Mouse (Mus musculus) hindbrain, embryonic 15.5 days (tissue): ENCODE results near the gene Egfl7. TPM values are rescaled to one million over a fixed set of nuclear protein-coding genes. Genes with fewer than 3 reads are reported as not detected.

Experiments
- ATAC-seq: fragments of 200-750 bp; cut with Nextera tagmentation; 2 replicates; pipeline ENCODE4 v1.8.0; 2017; ENCODE audit warnings: low read depth, moderate number of reproducible peaks, moderate TSS enrichment; ENCODE audit not compliant: low FRiP score
- H3K27ac ChIP-seq: fragments of 300-500 bp; sonication (generic); replicated peaks from 2 replicates; pipeline ENCODE4 v1.5.1; 2015; ENCODE audit warnings: mild to moderate bottlenecking, inconsistent platforms
- H3K27me3 ChIP-seq: fragments of 300-500 bp; sonication (generic); 2 replicates; pipeline ENCODE4 v1.6.1; 2015; ENCODE audit warnings: control low read depth, inconsistent platforms
- H3K36me3 ChIP-seq: fragments of 300-500 bp; sonication (generic); 2 replicates; pipeline ENCODE4 v1.6.1; 2015; ENCODE audit warnings: control low read depth, inconsistent platforms
- H3K4me1 ChIP-seq: fragments of 300-500 bp; sonication (generic); replicated peaks from 2 replicates; pipeline ENCODE4 v1.6.1; 2015; ENCODE audit warnings: control low read depth, inconsistent platforms
- H3K4me2 ChIP-seq: fragments of 300-500 bp; sonication (generic); 2 replicates; pipeline ENCODE4 v1.6.1; 2015; ENCODE audit warnings: moderate library complexity, mild to moderate bottlenecking, inconsistent platforms
- H3K4me3 ChIP-seq: fragments of 300-500 bp; sonication (generic); 2 replicates; pipeline ENCODE4 v1.5.1; 2015; ENCODE audit warnings: mild to moderate bottlenecking, inconsistent platforms
- H3K9ac ChIP-seq: fragments of 300-500 bp; sonication (generic); 2 replicates; pipeline ENCODE4 v1.6.1; 2015; ENCODE audit warnings: inconsistent platforms
- H3K9me3 ChIP-seq: fragments of 300-500 bp; sonication (generic); 2 replicates; pipeline ENCODE4 v1.6.1; 2016; ENCODE audit warnings: control low read depth, inconsistent platforms
- WGBS: fragments of 180-500 bp; shearing (Covaris S2); methylation state at CpG from one replicate; pipeline ENCODE4 v1.1.7; 2015; 5-methylcytosine and 5-hydroxymethylcytosine counted together
- polyA plus RNA-seq: library from polyadenylated mRNA; unstranded; fragments of >200 nt; fragmentation: Nextera tagmentation; extraction: Ambion mirVana; gene quantifications from 2 replicates; pipeline ENCODE4 v1.2.1, GENCODE M21; 2015

The Egfl7 gene
- polyA plus RNA-seq, 1 experiment from 2014 or later, result 70.7 TPM

DNA sequence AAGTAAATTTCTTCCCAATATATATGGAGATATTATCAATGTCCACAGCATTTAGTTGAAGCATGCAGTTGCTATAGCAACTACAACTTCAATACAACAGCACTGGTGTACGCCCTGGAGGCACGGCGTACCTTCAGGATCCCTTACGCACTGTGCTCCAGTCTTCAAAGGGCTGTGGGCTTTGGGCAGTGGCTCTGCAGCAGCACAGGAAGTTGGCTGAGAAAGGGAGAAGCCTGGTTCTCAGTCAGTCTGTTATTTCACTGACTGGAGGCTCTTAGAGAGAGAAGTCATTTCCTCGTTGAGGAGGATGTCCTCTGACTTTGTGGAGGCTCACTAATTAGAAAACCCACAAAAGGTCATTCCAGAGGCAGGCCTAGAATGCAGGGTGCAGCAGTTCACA is 43.2 kb downstream of the Egfl7 start:
- H3K9me3 ChIP-seq, result no peaks in the 10 kb centered on the region
- H3K27me3 ChIP-seq, result no peaks in the 10 kb centered on the region
- H3K4me1 ChIP-seq, result peaks cover 5% of the 10 kb centered on the region
- no peak overlapping the region for H3K4me2 ChIP-seq
- no peak overlapping the region for H3K27ac ChIP-seq
- WGBS, result 68% methylated on average over 5 of the region's 5 CpGs
- no peak overlapping the region for H3K9ac ChIP-seq
- no peak overlapping the region for H3K4me3 ChIP-seq
- H3K36me3 ChIP-seq, result no peaks in the 10 kb centered on the region
- ATAC-seq, result no peak

DNA sequence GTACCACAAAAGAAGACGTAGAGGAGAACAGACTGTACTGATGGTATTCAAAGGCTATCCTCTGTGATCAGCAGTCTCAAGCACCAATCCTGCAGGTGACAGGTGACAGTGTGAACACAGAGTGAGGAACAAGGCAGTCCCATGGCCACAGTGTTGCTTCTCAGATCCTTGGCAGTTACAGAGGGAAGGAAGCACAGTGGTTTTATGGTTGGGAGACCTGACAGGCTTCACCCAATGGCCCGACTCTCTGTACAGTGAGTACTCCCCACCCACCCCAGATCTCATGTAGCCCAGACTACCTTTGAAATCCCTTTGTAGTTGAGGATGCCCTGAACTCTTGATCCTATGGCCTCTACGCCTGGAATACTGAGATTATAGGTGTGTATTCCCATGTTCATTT is 45.6 kb downstream of the Egfl7 start:
- H3K9ac ChIP-seq, result no peak overlapping the region
- no peak overlapping the region for H3K4me2 ChIP-seq
- H3K4me1 ChIP-seq, result peaks cover 24% of the 10 kb centered on the region
- H3K27ac ChIP-seq, result no peak overlapping the region
- no peak overlapping the region for H3K4me3 ChIP-seq
- no peaks in the 10 kb centered on the region for H3K9me3 ChIP-seq
- no peaks in the 10 kb centered on the region for H3K36me3 ChIP-seq
- WGBS, result 79% methylated on average over 3 of the region's 3 CpGs
- ATAC-seq, result no peak
- no peaks in the 10 kb centered on the region for H3K27me3 ChIP-seq

DNA sequence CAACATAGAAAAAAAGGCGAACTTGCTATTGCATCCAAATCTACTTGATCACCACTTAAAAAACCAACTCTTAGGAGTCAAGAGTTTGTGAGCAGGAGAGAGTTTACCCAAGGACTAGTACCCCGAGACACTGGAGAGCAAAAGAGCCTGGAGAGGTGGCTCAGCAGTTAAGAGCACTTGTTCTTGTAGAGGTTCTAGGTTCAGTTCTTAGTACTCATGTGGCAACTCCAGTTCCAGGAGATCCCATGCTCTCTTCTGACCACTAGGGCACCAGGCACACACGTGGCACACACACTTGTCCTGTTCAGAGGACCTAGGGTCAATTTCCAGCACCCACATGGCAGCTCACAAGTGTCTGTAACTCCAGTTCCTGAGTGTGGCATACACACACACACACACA is 46.3 kb downstream of the Egfl7 start:
- no peak overlapping the region for H3K4me3 ChIP-seq
- H3K27ac ChIP-seq, result no peak overlapping the region
- no peak overlapping the region for H3K9ac ChIP-seq
- H3K9me3 ChIP-seq, result no peaks in the 10 kb centered on the region
- H3K27me3 ChIP-seq, result no peaks in the 10 kb centered on the region
- peaks cover 31% of the 10 kb centered on the region for H3K4me1 ChIP-seq
- no peak for ATAC-seq
- 73% methylated on average over 3 of the region's 3 CpGs for WGBS
- no peak overlapping the region for H3K4me2 ChIP-seq
- no peaks in the 10 kb centered on the region for H3K36me3 ChIP-seq

DNA sequence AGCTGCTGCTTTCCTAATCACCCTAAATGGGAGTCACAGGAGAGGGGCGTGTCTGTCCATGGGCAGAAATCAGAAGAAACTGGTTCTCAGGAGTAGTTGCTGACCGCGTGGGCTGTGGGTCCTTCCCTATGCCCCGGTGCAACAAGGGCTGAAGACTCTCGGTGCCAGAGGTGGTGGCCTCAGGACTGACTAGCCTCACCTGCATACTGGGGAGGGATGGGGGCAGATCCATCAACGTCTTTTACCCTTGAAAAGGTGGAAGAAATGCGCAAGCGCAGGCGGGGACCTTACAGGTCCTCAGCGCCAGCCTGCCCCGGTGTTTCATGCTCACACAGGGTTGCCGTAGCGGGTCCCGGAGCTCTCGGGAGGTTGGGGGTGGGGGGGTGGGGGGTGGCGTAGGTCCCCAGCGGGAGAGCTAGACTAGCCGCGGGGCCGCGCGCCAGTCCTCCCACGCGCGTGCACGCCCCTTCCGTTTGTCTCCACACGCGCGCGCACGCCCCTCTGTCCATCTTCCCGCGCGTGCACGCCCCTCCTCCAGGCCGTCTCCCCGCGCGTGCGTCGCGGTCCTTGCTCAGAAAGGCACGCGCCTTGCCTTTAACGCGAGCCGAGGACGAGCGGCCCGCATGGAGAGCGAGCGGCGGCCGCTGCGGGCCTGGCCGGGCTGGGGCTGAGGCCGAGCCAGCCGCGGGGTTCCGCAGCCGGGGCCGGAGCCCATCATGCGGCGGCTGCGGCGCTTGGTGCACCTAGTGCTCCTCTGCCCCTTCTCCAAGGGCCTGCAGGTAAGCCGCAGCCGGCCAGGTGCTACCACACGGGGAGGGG is 48.3 kb downstream of the Egfl7 start, which contains the start of gene Fam69b:
Gene Fam69b, plus strand, starts transcription at position 537 of the 819 bp plus-strand sequence.
- WGBS, result 1% methylated on average over 58 of the region's 70 CpGs
- Histone ChIP-seq H3K4me3 (peak within 1 kb of the TSS; percentile 79), H3K9ac (peak within 1 kb of the TSS; percentile 94), H3K4me2 (peak within 1 kb of the TSS; percentile 88), H3K27ac (peak within 1 kb of the TSS; percentile 88), H3K9me3 (no peaks in the 10 kb centered on the region), H3K27me3 (no peaks in the 10 kb centered on the region), H3K4me1 (peaks cover 51% of the 10 kb centered on the region), H3K36me3 (no peaks in the 10 kb centered on the region)
- ATAC-seq, result peak; percentile 77

DNA sequence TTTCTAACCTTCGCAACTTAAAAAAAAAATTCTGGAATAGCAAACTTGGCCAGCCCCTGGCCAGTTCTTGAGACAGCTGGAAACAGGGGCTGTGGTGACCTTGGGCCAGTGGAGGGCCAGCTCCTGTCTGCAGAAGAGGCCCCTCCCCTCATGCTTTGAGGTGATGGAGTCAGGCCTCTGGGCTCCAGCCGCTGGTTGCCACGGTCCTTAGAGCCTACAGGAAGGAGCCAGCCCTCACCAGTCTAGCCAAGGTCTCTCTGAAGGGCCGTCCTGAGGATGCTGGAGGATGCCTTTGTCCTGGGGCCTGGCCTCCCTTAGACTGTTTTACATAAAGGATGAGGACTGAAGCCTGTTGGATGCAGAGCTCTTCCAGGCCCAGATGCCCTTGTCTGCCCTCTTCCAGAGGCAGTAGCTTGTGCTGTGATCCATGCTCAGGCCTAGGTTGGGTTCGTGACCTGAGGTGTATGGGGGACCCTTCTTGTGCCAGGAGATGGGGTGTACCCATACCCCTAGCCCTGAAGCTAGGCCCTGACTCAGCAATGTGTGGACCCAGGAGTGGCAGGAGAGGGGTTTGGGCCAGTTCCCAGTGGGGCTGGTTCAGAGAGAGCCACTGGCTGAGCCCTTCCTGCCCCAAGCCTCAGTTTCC is 49.1 kb downstream of the Egfl7 start:
- H3K9ac ChIP-seq, result peak overlapping the region; percentile 94
- H3K4me2 ChIP-seq, result peak overlapping the region; percentile 88
- ATAC-seq, result peak; percentile 57
- no peaks in the 10 kb centered on the region for H3K27me3 ChIP-seq
- H3K4me1 ChIP-seq, result peaks cover 58% of the 10 kb centered on the region
- no peaks in the 10 kb centered on the region for H3K9me3 ChIP-seq
- 17% methylated on average over 5 of the region's 5 CpGs for WGBS
- H3K4me3 ChIP-seq, result peak overlapping the region; percentile 79
- no peaks in the 10 kb centered on the region for H3K36me3 ChIP-seq
- peak overlapping the region; percentile 88 for H3K27ac ChIP-seq

DNA sequence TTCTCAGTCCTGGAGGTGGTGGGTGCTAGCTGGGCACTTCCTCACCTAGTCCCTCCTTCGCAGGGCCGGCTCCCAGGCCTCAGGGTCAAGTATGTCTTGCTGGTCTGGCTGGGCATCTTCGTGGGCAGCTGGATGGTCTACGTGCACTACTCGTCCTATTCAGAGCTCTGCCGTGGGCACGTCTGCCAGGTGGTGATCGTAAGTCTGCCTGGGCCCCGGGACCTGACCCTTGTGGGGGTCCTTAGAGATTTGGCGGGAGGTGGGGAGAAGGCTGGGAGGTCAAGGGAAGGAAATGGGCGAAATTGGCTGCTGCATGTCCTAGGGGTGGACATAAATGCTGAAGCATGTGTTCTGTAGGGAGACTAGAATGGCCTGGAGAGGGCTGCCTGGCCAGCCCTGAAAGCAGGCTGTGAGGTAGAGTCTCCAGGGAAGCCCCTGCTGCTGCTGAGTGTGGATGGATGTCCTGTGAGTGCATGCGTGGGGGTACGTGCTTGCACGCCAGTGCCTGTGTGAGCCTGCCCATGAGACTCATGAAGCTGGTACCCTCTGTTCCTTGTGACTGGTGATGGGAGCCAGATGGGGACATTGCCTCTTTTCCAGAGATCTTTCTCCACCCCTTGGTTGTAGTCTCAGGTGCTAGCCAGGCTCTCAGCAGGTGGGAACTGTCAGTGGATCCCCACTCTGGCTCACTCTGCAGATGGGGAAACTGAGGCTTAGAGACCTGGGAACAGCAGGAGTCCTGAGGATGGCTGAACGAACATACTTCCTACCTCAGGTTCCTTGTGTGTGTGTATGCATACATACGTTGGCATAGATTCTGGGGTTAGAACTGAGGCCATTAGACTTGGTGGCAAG is 53.0 kb downstream of the Egfl7 start:
- Histone ChIP-seq H3K36me3 (peaks cover 26% of the 10 kb centered on the region), H3K9me3 (no peaks in the 10 kb centered on the region), H3K4me3 (no peak overlapping the region), H3K9ac (0 out of 2 replicates have a peak overlapping the region, but pooled peaks have one; percentile 20), H3K4me2 (peak overlapping the region; percentile 12; the same call in 1 of the 2 replicates), H3K27ac (no peak overlapping the region), H3K4me1 (peaks cover 86% of the 10 kb centered on the region), H3K27me3 (no peaks in the 10 kb centered on the region)
- ATAC-seq, result no peak
- 74% methylated on average over 16 of the region's 16 CpGs for WGBS

DNA sequence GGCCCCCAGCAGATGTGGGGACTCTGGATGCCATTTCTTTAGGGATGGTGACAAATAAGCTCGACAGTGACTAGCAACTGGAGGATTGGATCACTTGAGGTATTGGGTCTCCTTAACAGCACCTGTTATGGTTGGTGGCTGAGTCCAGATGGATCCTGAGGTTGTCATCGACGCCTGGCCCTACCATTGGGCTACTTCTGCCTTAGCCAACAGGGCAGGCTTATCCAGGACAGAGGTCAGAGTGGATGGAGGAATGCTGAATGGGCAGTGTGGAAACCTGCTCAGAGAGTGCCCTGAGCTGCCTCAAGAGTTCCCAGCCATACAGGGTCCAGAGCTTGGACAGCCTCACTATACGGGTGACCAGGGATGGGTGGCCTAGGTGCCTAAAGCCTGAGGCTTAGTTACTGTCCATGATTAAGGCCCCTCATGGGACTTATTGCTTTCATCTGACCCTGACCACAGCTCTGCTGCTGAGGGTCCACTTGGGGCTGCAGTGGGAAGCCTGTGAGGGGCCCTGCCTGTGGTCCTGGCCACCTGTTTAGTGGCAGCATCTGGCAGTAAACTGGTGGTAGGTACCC is 54.2 kb downstream of the Egfl7 start:
- no peaks in the 10 kb centered on the region for H3K27me3 ChIP-seq
- H3K9me3 ChIP-seq, result no peaks in the 10 kb centered on the region
- no peak overlapping the region for H3K4me3 ChIP-seq
- WGBS, result 70% methylated on average over 4 of the region's 4 CpGs
- no peak overlapping the region; the same call in 1 of the 2 replicates for H3K9ac ChIP-seq
- H3K4me1 ChIP-seq, result peaks cover 91% of the 10 kb centered on the region
- H3K36me3 ChIP-seq, result peaks cover 31% of the 10 kb centered on the region
- no peak overlapping the region for H3K27ac ChIP-seq
- ATAC-seq, result no peak
- no peak overlapping the region for H3K4me2 ChIP-seq

DNA sequence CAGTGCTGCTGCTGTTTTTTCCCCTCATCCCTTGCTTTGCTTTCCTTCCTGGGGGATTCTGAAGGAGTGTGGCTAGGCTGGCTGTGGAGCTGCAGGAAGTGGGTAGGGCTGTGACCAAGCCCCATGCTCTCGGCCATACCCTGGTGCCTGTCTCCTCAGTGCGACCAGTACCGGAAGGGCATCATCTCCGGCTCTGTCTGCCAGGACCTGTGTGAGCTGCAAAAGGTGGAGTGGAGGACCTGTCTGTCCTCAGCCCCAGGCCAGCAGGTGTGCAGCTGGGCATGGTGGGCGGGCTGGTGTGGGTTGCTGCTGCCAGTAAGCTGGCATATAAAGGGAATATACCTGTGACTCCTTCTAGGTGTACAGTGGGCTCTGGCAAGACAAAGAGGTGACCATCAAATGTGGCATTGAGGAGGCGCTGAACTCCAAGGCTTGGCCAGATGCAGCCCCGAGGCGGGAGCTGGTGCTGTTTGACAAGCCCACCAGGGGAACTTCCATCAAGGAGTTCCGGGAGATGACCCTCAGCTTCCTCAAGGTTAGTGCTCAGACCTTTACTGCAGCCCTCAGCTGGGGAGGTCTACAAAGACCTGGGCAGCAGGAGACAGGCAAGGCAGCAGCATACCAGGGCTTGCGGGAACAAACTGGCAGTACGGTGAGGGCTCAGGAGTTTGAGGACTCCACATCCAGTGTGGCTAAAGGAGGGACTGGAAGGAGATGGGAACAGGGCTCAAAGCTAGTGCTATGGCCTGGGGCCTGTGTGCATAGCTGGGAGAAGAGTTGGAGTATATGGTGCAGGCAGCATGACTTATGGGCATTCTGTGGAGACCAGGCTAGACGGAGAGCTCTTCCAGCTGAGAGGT is 55.0 kb downstream of the Egfl7 start:
- WGBS, result 67% methylated on average over 12 of the region's 12 CpGs
- Histone ChIP-seq H3K36me3 (peaks cover 31% of the 10 kb centered on the region), H3K4me2 (no peak overlapping the region), H3K27me3 (no peaks in the 10 kb centered on the region), H3K4me3 (no peak overlapping the region), H3K9me3 (no peaks in the 10 kb centered on the region), H3K9ac (no peak overlapping the region), H3K4me1 (peaks cover 86% of the 10 kb centered on the region), H3K27ac (no peak overlapping the region)
- ATAC-seq, result no peak

DNA sequence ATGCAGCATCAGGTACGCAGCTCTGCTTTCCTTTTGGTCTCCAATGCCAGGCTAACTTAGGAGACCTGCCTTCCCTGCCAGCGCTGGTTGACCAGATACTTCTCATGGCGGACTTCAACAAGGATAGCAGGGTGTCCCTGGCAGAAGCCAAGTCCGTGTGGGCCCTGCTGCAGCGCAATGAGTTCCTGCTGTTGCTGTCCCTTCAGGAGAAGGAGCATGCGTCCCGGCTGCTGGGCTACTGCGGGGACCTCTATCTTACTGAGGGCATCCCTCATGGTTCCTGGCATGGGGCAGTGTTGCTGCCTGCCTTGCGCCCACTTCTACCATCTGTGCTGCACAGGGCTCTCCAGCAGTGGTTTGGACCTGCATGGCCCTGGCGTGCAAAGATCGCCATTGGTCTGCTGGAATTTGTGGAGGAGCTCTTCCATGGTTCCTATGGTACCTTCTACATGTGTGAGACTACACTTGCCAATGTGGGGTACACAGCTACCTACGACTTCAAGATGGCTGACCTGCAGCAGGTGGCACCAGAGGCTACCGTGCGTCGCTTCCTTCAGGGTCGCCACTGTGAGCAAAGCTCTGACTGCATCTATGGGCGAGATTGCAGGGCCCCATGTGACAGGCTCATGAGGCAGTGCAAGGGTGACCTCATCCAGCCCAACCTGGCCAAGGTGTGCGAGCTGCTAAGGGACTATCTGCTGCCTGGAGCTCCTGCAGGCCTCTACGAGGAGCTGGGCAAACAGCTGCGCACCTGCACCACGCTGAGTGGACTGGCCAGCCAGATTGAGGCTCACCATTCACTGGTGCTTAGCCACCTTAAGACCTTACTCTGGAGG is 55.9 kb downstream of the Egfl7 start:
- 75% methylated on average over 21 of the region's 21 CpGs for WGBS
- H3K36me3 ChIP-seq, result peaks cover 31% of the 10 kb centered on the region
- no peak overlapping the region for H3K27ac ChIP-seq
- no peaks in the 10 kb centered on the region for H3K27me3 ChIP-seq
- H3K4me1 ChIP-seq, result peaks cover 83% of the 10 kb centered on the region
- H3K4me2 ChIP-seq, result no peak overlapping the region
- no peak overlapping the region for H3K4me3 ChIP-seq
- ATAC-seq, result no peak
- no peak overlapping the region for H3K9ac ChIP-seq
- H3K9me3 ChIP-seq, result no peaks in the 10 kb centered on the region

DNA sequence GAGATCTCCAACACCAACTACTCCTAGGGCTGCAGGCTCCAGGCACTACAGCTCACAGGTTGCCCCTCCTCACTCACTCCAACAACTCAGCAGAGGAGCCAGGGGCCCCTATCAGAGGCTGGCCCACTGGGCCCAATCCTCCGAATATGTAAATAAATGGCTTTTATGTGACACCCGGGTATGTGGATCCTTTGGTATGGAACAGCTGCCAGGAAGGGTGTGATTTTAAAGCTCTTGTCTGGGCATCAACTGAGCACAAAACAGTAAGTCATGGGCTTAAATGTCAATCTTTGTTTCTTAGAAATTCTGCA is 56.5 kb downstream of the Egfl7 start:
- no peak overlapping the region for H3K9ac ChIP-seq
- no peak overlapping the region for H3K4me3 ChIP-seq
- H3K27me3 ChIP-seq, result no peaks in the 10 kb centered on the region
- H3K36me3 ChIP-seq, result peaks cover 31% of the 10 kb centered on the region
- 53% methylated on average over 2 of the region's 2 CpGs for WGBS
- H3K4me2 ChIP-seq, result no peak overlapping the region
- ATAC-seq, result no peak
- peaks cover 77% of the 10 kb centered on the region for H3K4me1 ChIP-seq
- no peaks in the 10 kb centered on the region for H3K9me3 ChIP-seq
- H3K27ac ChIP-seq, result no peak overlapping the region
